Mouse (Mus musculus): ENCODE data around the gene Gm45521. TPM values are rescaled to one million over a fixed set of nuclear protein-coding genes. Genes with fewer than 3 reads are reported as not detected.
"Not testable (repeated sequence)": the region's sequence is repeated elsewhere in the genome, so short reads cannot be mapped to it uniquely, and the experiment has no call there.

Gene Gm45521
- polyA plus RNA-seq, 1 experiment from 2014 or later = 0.44 TPM

GRCm38 (mm10) chr14:8002432-8003092, 45.5 kb downstream of the Gm45521 start, which contains the start of gene Abhd6:
Abhd6 (plus strand) TSS chr14:8002902.
- Histone ChIP-seq H3K9ac (replicated peaks; ENCODE audit: low read depth, low read length) (peak within 1 kb of the TSS; percentile 71), H3K4me2 (ENCODE audit: low read length) (peak within 1 kb of the TSS; percentile 87), H3K27me3 (replicated peaks; ENCODE audit: control insufficient read depth, insufficient read depth, low read length) (peaks cover 12% of the 10 kb centered on the region), H3K27ac (ENCODE audit: low read length) (peak within 1 kb of the TSS; percentile 55), H3K4me3 (replicated peaks; ENCODE audit: low read length) (peak within 1 kb of the TSS; percentile 80), H3K36me3 (ENCODE audit: control insufficient read depth, insufficient read depth) (no peaks in the 10 kb centered on the region), H3K9me3 (ENCODE audit: control insufficient read depth, low read length) (no peaks in the 10 kb centered on the region), H3K4me1 (replicated peaks; ENCODE audit: control insufficient read depth, insufficient read depth, low read length) (peaks cover 16% of the 10 kb centered on the region)
- ATAC-seq = peak; percentile 91
- WGBS = 1% methylated on average over 38 of the region's 38 CpGs

GRCm38 (mm10) chr14:8003093-8003670, 46.1 kb downstream of the Gm45521 start:
- Histone ChIP-seq H3K4me2 (ENCODE audit: low read length) (peak overlapping the region; percentile 87), H3K4me1 (replicated peaks; ENCODE audit: control insufficient read depth, insufficient read depth, low read length) (peaks cover 16% of the 10 kb centered on the region), H3K27me3 (replicated peaks; ENCODE audit: control insufficient read depth, insufficient read depth, low read length) (peaks cover 12% of the 10 kb centered on the region), H3K27ac (ENCODE audit: low read length) (peak overlapping the region; percentile 55), H3K36me3 (ENCODE audit: control insufficient read depth, insufficient read depth) (no peaks in the 10 kb centered on the region), H3K4me3 (replicated peaks; ENCODE audit: low read length) (peak overlapping the region; percentile 80), H3K9ac (replicated peaks; ENCODE audit: low read depth, low read length) (peak overlapping the region; percentile 71), H3K9me3 (ENCODE audit: control insufficient read depth, low read length) (no peaks in the 10 kb centered on the region)
- WGBS = under 1% methylated on average over 23 of the region's 23 CpGs
- ATAC-seq = peak; percentile 67

- H3K4me3 ChIP-seq (replicated peaks; ENCODE audit: low read length) = peak overlapping the region; percentile 80
- peaks cover 12% of the 10 kb centered on the region for H3K27me3 ChIP-seq (replicated peaks; ENCODE audit: control insufficient read depth, insufficient read depth, low read length)
- no peak overlapping the region for H3K27ac ChIP-seq (ENCODE audit: low read length)
- H3K9me3 ChIP-seq (ENCODE audit: control insufficient read depth, low read length) = no peaks in the 10 kb centered on the region
- peak overlapping the region; percentile 71 for H3K9ac ChIP-seq (replicated peaks; ENCODE audit: low read depth, low read length)
- peaks cover 16% of the 10 kb centered on the region for H3K4me1 ChIP-seq (replicated peaks; ENCODE audit: control insufficient read depth, insufficient read depth, low read length)
- WGBS = 33% methylated on average over 18 of the region's 18 CpGs
- no peaks in the 10 kb centered on the region for H3K36me3 ChIP-seq (ENCODE audit: control insufficient read depth, insufficient read depth)
- no peak for ATAC-seq
- peak overlapping the region; percentile 87 for H3K4me2 ChIP-seq (ENCODE audit: low read length)
Observed at GRCm38 (mm10) chr14:8003727-8004670, 46.9 kb downstream of the Gm45521 start.

GRCm38 (mm10) chr14:8006061-8006460, 49.0 kb downstream of the Gm45521 start:
- not testable (repeated sequence) for H3K4me3 ChIP-seq (replicated peaks; ENCODE audit: low read length); H3K27ac ChIP-seq (ENCODE audit: low read length); H3K36me3 ChIP-seq (ENCODE audit: control insufficient read depth, insufficient read depth); H3K9ac ChIP-seq (replicated peaks; ENCODE audit: low read depth, low read length); H3K9me3 ChIP-seq (ENCODE audit: control insufficient read depth, low read length); ATAC-seq; H3K27me3 ChIP-seq (replicated peaks; ENCODE audit: control insufficient read depth, insufficient read depth, low read length); H3K4me2 ChIP-seq (ENCODE audit: low read length)
- peaks cover 16% of the 10 kb centered on the region for H3K4me1 ChIP-seq (replicated peaks; ENCODE audit: control insufficient read depth, insufficient read depth, low read length)
- WGBS = 66% methylated on average over 3 of the region's 3 CpGs

GRCm38 (mm10) chr14:8007084-8007483, 50.0 kb downstream of the Gm45521 start:
- Histone ChIP-seq H3K36me3 (ENCODE audit: control insufficient read depth, insufficient read depth) (no peaks in the 10 kb centered on the region), H3K4me2 (ENCODE audit: low read length) (no peak overlapping the region), H3K4me1 (replicated peaks; ENCODE audit: control insufficient read depth, insufficient read depth, low read length) (peaks cover 16% of the 10 kb centered on the region), H3K27me3 (replicated peaks; ENCODE audit: control insufficient read depth, insufficient read depth, low read length) (peaks cover 1% of the 10 kb centered on the region), H3K9ac (replicated peaks; ENCODE audit: low read depth, low read length) (no peak overlapping the region), H3K9me3 (ENCODE audit: control insufficient read depth, low read length) (no peaks in the 10 kb centered on the region), H3K4me3 (replicated peaks; ENCODE audit: low read length) (no peak overlapping the region), H3K27ac (ENCODE audit: low read length) (no peak overlapping the region)
- no peak for ATAC-seq

GRCm38 (mm10) chr14:8007486-8007885, 50.4 kb downstream of the Gm45521 start:
- no peak overlapping the region for H3K4me3 ChIP-seq (replicated peaks; ENCODE audit: low read length)
- H3K9me3 ChIP-seq (ENCODE audit: control insufficient read depth, low read length) = no peaks in the 10 kb centered on the region
- 80% methylated on average over 2 of the region's 2 CpGs for WGBS
- no peaks in the 10 kb centered on the region for H3K36me3 ChIP-seq (ENCODE audit: control insufficient read depth, insufficient read depth)
- H3K4me1 ChIP-seq (replicated peaks; ENCODE audit: control insufficient read depth, insufficient read depth, low read length) = peaks cover 13% of the 10 kb centered on the region
- H3K4me2 ChIP-seq (ENCODE audit: low read length) = no peak overlapping the region
- no peak overlapping the region for H3K9ac ChIP-seq (replicated peaks; ENCODE audit: low read depth, low read length)
- no peaks in the 10 kb centered on the region for H3K27me3 ChIP-seq (replicated peaks; ENCODE audit: control insufficient read depth, insufficient read depth, low read length)
- H3K27ac ChIP-seq (ENCODE audit: low read length) = no peak overlapping the region
- ATAC-seq = no peak

- no peaks in the 10 kb centered on the region for H3K27me3 ChIP-seq (replicated peaks; ENCODE audit: control insufficient read depth, insufficient read depth, low read length)
- ATAC-seq = no peak
- no peaks in the 10 kb centered on the region for H3K36me3 ChIP-seq (ENCODE audit: control insufficient read depth, insufficient read depth)
- 87% methylated on average over 10 of the region's 10 CpGs for WGBS
- no peak overlapping the region for H3K4me3 ChIP-seq (replicated peaks; ENCODE audit: low read length)
- no peak overlapping the region for H3K27ac ChIP-seq (ENCODE audit: low read length)
- peaks cover 13% of the 10 kb centered on the region for H3K4me1 ChIP-seq (replicated peaks; ENCODE audit: control insufficient read depth, insufficient read depth, low read length)
- no peaks in the 10 kb centered on the region for H3K9me3 ChIP-seq (ENCODE audit: control insufficient read depth, low read length)
- H3K4me2 ChIP-seq (ENCODE audit: low read length) = no peak overlapping the region
- no peak overlapping the region for H3K9ac ChIP-seq (replicated peaks; ENCODE audit: low read depth, low read length)
Observed at GRCm38 (mm10) chr14:8007923-8008322, 50.8 kb downstream of the Gm45521 start.

Measured in forebrain, embryonic 16.5 days (tissue).